8 mouse cellular contexts compared by ENCODE assay signal in the genomic region with DNA sequence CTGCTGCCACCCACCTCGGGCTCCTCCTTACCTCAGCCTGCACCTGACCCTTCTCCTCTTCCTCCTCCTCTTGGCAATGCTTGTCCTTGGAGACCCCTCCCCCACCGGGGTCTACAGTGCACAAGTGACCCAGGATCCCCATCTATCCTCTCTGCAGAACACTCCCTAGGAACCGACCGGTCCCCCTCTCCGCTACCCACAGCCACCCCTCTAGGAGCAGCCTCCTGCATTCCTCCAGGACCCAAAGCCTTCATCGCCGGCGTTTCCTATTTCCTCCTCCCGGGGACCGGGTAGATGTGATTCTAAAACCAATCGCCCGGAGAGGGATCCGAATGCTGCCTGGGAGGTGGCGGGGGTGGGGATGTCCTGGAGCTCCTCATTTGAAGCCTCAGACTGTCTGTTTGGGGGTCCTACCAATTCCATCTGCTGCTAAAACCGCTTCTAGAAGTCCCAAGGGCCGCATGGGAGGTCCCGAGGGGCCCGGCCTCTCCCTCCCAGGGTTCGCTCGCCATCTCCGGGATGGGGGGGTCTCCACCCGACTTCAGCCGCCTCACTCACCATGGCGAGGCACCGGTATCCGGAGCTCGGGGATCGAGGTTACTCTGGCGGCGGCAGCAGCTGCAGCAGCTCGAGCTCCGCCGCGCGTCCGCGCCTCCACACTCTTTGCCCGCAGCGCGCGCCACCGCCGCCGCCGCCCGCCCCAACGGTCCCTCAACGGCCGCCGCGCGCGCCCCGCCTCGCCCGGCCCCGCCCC. TPM values are rescaled to one million over a fixed set of nuclear protein-coding genes. Genes with fewer than 3 reads are reported as not detected.
A peak's percentile ranks its signal among the peaks of the same experiment; 100 is the strongest.
DNase-seq lines count a peak whose midpoint lies in the region; ATAC-seq lines count a peak whose summit lies in the region.

No protein-coding gene starts in this region.

- peaks cover 38% of the 10 kb centered on the region for H3K4me1 ChIP-seq in embryonic facial prominence, embryonic 14.5 days (ENCODE audit: control insufficient read depth, insufficient read depth, low read length)
- H3K4me1 ChIP-seq in intestine, embryonic 16.5 days (ENCODE audit: control insufficient read depth, insufficient read depth, low read length): peaks cover 40% of the 10 kb centered on the region

- peak; percentile 49 for DNase-seq in kidney, adult 9 months
- no peak for DNase-seq in kidney, adult 18-20 months
- DNase-seq in adrenal gland, postnatal 36 days: peak; percentile 52 to 55
- DNase-seq in embryonic facial prominence, embryonic 14.5 days (ENCODE audit: low spot score): no peak
- peak; percentile 66 for DNase-seq in thymus, postnatal 14 days
- no peak for DNase-seq in urinary bladder, adult 18-20 months (ENCODE audit: low spot score in 2 of 2)

- H3K36me3 ChIP-seq in embryonic facial prominence, embryonic 14.5 days (ENCODE audit: control insufficient read depth, insufficient read depth, low read length): peaks cover 17% of the 10 kb centered on the region
- H3K36me3 ChIP-seq in intestine, embryonic 16.5 days (ENCODE audit: control insufficient read depth, insufficient read depth, low read length): peaks cover 10% of the 10 kb centered on the region; the same call in 1 of the 2 replicates
- H3K36me3 ChIP-seq in macrophage (ENCODE audit: inconsistent target): peaks cover 15% of the 10 kb centered on the region; the same call in 1 of the 2 replicates

- under 1% methylated on average over 28 of the region's 57 CpGs for WGBS in embryonic facial prominence, embryonic 14.5 days
- WGBS in intestine, embryonic 16.5 days: under 1% methylated on average over 57 of the region's 57 CpGs
- under 1% methylated on average over 52 of the region's 57 CpGs for WGBS in macrophage (ENCODE audit: missing documents)

- H3K9ac ChIP-seq in embryonic facial prominence, embryonic 14.5 days (ENCODE audit: low read depth, low read length): peak overlapping the region; percentile 97
- peak overlapping the region; percentile 96 for H3K9ac ChIP-seq in intestine, embryonic 16.5 days (ENCODE audit: low read depth, low read length)

- peak overlapping the region; percentile 96 for H3K27ac ChIP-seq in embryonic facial prominence, embryonic 14.5 days (replicated peaks; ENCODE audit: low read depth, low read length)
- peak overlapping the region; percentile 96 for H3K27ac ChIP-seq in intestine, embryonic 16.5 days (ENCODE audit: low read length)
- peak overlapping the region; percentile 86 for H3K27ac ChIP-seq in macrophage

- no peaks in the 10 kb centered on the region for H3K9me3 ChIP-seq in embryonic facial prominence, embryonic 14.5 days (ENCODE audit: control insufficient read depth, low read length)
- H3K9me3 ChIP-seq in intestine, embryonic 16.5 days (ENCODE audit: control insufficient read depth, low read length): no peaks in the 10 kb centered on the region

- no peaks in the 10 kb centered on the region for H3K27me3 ChIP-seq in embryonic facial prominence, embryonic 14.5 days (replicated peaks; ENCODE audit: control insufficient read depth, insufficient read depth, low read length)
- no peaks in the 10 kb centered on the region for H3K27me3 ChIP-seq in intestine, embryonic 16.5 days (replicated peaks; ENCODE audit: control insufficient read depth, insufficient read depth, low read length)

- H3K4me3 ChIP-seq in embryonic facial prominence, embryonic 14.5 days (ENCODE audit: low read depth, low read length): peak overlapping the region; percentile 99
- peak overlapping the region; percentile 72 for H3K4me3 ChIP-seq in intestine, embryonic 16.5 days (ENCODE audit: low read length)
- peak overlapping the region; percentile 100 for H3K4me3 ChIP-seq in macrophage (ENCODE audit: inconsistent target)

- H3K79me2 ChIP-seq in macrophage (ENCODE audit: inconsistent target): peaks cover 52% of the 10 kb centered on the region

- no peak for ATAC-seq in embryonic facial prominence, embryonic 14.5 days (ENCODE audit: low read depth)
- ATAC-seq in intestine, embryonic 16.5 days: no peak

- H3K4me2 ChIP-seq in embryonic facial prominence, embryonic 14.5 days (ENCODE audit: low read depth, low read length): peak overlapping the region; percentile 92
- H3K4me2 ChIP-seq in intestine, embryonic 16.5 days (ENCODE audit: low read depth, low read length): peak overlapping the region; percentile 76

RNA-seq across cellular contexts. Expression of a gene that starts 0.5 kb away (rescaled TPM):
- total RNA-seq in adrenal gland, postnatal 36 days (2021): 100 to 1,000 TPM; 232 to 251 TPM
- polyA plus RNA-seq in embryonic facial prominence, embryonic 14.5 days (2014; fragmentation: Nextera tagmentation; extraction: Ambion mirVana): 164 and 189 TPM in 2 replicates
- polyA plus RNA-seq in intestine, embryonic 16.5 days (2015; fragmentation: Nextera tagmentation; extraction: Ambion mirVana): 163 and 171 TPM in 2 replicates
- total RNA-seq in macrophage (2018; cell fraction: chromatin; rRNA removed): 10 to 100 TPM in 19 of 26 experiments, 1 to 10 TPM in 7; 3.3 to 45.5 (median 14.6) TPM
- total RNA-seq in macrophage (2018; cell fraction: cytosol; rRNA removed): 100 to 1,000 TPM; 134 to 213 (median 179) TPM
- total RNA-seq in macrophage (2018; cell fraction: nucleus; rRNA removed): 100 to 1,000 TPM in 1 of 26 experiments, 10 to 100 TPM in 25; 23.9 to 119 (median 63.2) TPM
- polyA plus RNA-seq in macrophage (2018): 148 to 197 TPM (median 177 TPM) in 3 replicates

RNA-seq across cellular contexts. Expression of a gene that starts 17.2 kb away (rescaled TPM):
- 1 to 10 TPM; 1.2 to 2.0 TPM for total RNA-seq in adrenal gland, postnatal 36 days (2021)
- 1.8 and 1.9 TPM in 2 replicates for polyA plus RNA-seq in embryonic facial prominence, embryonic 14.5 days (2014; fragmentation: Nextera tagmentation; extraction: Ambion mirVana)
- 2.5 and 3.2 TPM in 2 replicates for polyA plus RNA-seq in intestine, embryonic 16.5 days (2015; fragmentation: Nextera tagmentation; extraction: Ambion mirVana)
- total RNA-seq in macrophage (2018; cell fraction: chromatin; rRNA removed): 10 to 100 TPM in 2 of 26 experiments, 1 to 10 TPM in 24; 1.4 to 12.8 (median 4.6) TPM
- 10 to 100 TPM in 7 of 26 experiments, 1 to 10 TPM in 19; 2.9 to 21.7 (median 7.9) TPM for total RNA-seq in macrophage (2018; cell fraction: cytosol; rRNA removed)
- 10 to 100 TPM in 18 of 26 experiments, 1 to 10 TPM in 8; 3.3 to 24.8 (median 11.9) TPM for total RNA-seq in macrophage (2018; cell fraction: nucleus; rRNA removed)
- 2.2 to 3.8 TPM (median 3.6 TPM) in 3 replicates for polyA plus RNA-seq in macrophage (2018)

RNA-seq across cellular contexts. Expression of a gene that starts 21.0 kb away (rescaled TPM):
- 10 to 100 TPM; 21.9 to 32.4 TPM for total RNA-seq in adrenal gland, postnatal 36 days (2021)
- polyA plus RNA-seq in embryonic facial prominence, embryonic 14.5 days (2014; fragmentation: Nextera tagmentation; extraction: Ambion mirVana): 20.9 and 21.9 TPM in 2 replicates
- 4.9 and 5.4 TPM in 2 replicates for polyA plus RNA-seq in intestine, embryonic 16.5 days (2015; fragmentation: Nextera tagmentation; extraction: Ambion mirVana)
- under 1 TPM in 1 of 26 experiments, not detected in 25; 0.44 TPM for total RNA-seq in macrophage (2018; cell fraction: chromatin; rRNA removed)
- not detected for total RNA-seq in macrophage (2018; cell fraction: cytosol; rRNA removed)
- not detected for total RNA-seq in macrophage (2018; cell fraction: nucleus; rRNA removed)
- polyA plus RNA-seq in macrophage (2018): not detected in 3 replicates

RNA-seq across cellular contexts. Expression of a gene that starts 31.9 kb away (rescaled TPM):
- total RNA-seq in adrenal gland, postnatal 36 days (2021): under 1 TPM in 1 of 2 experiments, not detected in 1; 0.89 TPM
- 27.0 and 29.1 TPM in 2 replicates for polyA plus RNA-seq in embryonic facial prominence, embryonic 14.5 days (2014; fragmentation: Nextera tagmentation; extraction: Ambion mirVana)
- polyA plus RNA-seq in intestine, embryonic 16.5 days (2015; fragmentation: Nextera tagmentation; extraction: Ambion mirVana): 7.8 and 9.2 TPM in 2 replicates
- 1 to 10 TPM in 2 of 26 experiments, not detected in 24; 1.3 to 1.8 TPM for total RNA-seq in macrophage (2018; cell fraction: chromatin; rRNA removed)
- total RNA-seq in macrophage (2018; cell fraction: cytosol; rRNA removed): under 1 TPM in 3 of 26 experiments, not detected in 23; 0.15 to 0.31 (median 0.17) TPM
- 1 to 10 TPM in 2 of 26 experiments, not detected in 24; 1.4 TPM for total RNA-seq in macrophage (2018; cell fraction: nucleus; rRNA removed)
- polyA plus RNA-seq in macrophage (2018): not detected in 3 replicates

RNA-seq across cellular contexts. Expression of a gene that starts 36.0 kb away (rescaled TPM):
- total RNA-seq in adrenal gland, postnatal 36 days (2021): 1 to 10 TPM; 3.9 to 4.4 TPM
- 2.1 and 2.3 TPM in 2 replicates for polyA plus RNA-seq in embryonic facial prominence, embryonic 14.5 days (2014; fragmentation: Nextera tagmentation; extraction: Ambion mirVana)
- polyA plus RNA-seq in intestine, embryonic 16.5 days (2015; fragmentation: Nextera tagmentation; extraction: Ambion mirVana): 2.7 and 2.9 TPM in 2 replicates
- total RNA-seq in macrophage (2018; cell fraction: chromatin; rRNA removed): not detected
- not detected for total RNA-seq in macrophage (2018; cell fraction: cytosol; rRNA removed)
- not detected for total RNA-seq in macrophage (2018; cell fraction: nucleus; rRNA removed)
- not detected in 3 replicates for polyA plus RNA-seq in macrophage (2018)

Comparison
In these comparisons a context has a peak if more than half of its experiments do, and no peak if none do; other contexts are left out.
1. DNase-seq: peak in kidney, adult 9 months (single experiment), adrenal gland, postnatal 36 days (2 of 2) and thymus, postnatal 14 days (single experiment); none in kidney, adult 18-20 months (single experiment), embryonic facial prominence, embryonic 14.5 days (single experiment) and urinary bladder, adult 18-20 months (0 of 2).
2. Peak in every context shown above with its lines, with median percentiles within 50 percentile points of each other: H3K27ac ChIP-seq and H3K4me3 ChIP-seq.